Mouse (Mus musculus) embryonic stem cell, embryonic (primary cell): Measurements from ENCODE around the gene Rnpc3.
"Not testable (repeated sequence)": the region's sequence is repeated elsewhere in the genome, so short reads cannot be mapped to it uniquely, and the experiment has no call there.

Experiments
- CTCF ChIA-PET, 4 experiments: fragments of 300-600 bp in 2 of 4; fragments of 350-600 bp in 2 of 4; sonication (Branson Sonifier 250); formaldehyde crosslinking; loops; one replicate each; lab custom pipeline; 2022; ENCODE audit warnings: inconsistent platforms in 2 of 4; lab: Charles Lee
- POLR2A ChIA-PET, 4 experiments: fragments of 300-600 bp in 2 of 4; fragments of 350-600 bp in 2 of 4; sonication (Branson Sonifier 250); formaldehyde crosslinking; loops; one replicate each; lab custom pipeline; 2022; ENCODE audit warnings: antibody characterized with exemption in 4 of 4, inconsistent platforms in 1 of 4; lab: Charles Lee

Gene Rnpc3

DNA sequence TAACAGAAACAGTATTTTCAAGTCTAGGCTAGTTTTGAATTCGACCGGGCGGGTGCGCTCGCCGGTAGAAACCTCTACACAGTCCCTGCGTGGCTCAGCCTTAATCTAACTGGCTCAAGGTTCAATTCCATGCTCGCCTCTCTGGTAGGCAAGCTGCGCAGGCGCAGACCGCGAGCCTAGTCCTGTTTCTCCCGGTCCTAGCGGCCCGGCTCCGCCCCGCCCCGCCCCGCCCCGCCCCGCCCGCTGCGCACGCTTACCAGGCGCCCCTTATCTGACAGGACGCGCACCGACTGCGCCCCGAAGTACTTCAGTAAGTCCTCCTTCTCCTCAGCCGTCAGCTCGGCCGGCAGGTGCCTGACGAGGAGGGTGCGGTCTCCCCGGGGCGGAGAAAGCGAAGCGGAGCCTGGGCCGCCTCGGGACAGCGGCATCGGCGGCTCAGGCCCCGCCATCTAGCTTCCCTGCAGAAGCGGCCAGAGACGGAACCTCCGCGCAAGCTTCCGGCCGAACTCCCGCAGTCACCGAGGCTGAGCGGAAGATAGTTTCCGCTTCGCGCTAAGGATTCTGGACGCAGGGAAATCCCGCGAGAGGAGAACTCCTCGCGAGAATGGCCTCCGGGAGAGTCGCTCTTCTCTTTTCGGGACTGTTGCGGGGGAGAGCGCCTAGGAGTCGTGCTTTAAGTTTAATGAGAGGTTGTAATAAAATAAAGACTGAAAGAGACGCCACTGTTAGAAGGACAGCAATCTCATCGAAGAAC, at the start of gene Rnpc3:
Rnpc3 (minus strand) TSS at position 544 of the 754 bp plus-strand sequence.
- CTCF ChIA-PET: no interaction called here
- POLR2A ChIA-PET: interaction anchor here (0.6 to 1.5 kb wide), 24 partner anchors 9 to 1274 kb away, joined by 3 to 10 read pairs (median 4); no protein-coding TSS in a partner anchor

DNA sequence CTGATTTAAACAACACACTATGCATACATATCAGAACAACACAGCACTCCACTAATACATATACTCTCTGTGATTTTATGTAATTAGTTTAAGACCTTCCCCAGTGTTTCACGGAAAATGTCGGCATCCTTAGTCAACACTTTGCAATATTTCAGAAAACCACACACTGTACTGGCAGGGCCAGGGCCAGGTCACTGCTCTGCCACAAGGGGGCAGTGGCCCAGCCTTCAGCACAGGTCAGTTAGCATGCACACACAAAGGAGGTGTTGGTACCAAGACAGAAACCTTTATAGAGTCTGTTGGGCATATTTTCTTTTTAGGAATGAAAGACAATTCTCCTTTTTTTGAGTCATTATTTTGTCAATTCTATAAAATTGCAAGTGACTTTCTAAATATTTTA, 27.0 kb upstream of the Rnpc3 start:
- ChIA-PET POLR2A (no interaction called here), CTCF (interaction anchor here in 1 of 4 experiments (0.7 kb wide), 1 partner anchor 8 kb away, joined by 3 read pairs; no protein-coding TSS in a partner anchor)

DNA sequence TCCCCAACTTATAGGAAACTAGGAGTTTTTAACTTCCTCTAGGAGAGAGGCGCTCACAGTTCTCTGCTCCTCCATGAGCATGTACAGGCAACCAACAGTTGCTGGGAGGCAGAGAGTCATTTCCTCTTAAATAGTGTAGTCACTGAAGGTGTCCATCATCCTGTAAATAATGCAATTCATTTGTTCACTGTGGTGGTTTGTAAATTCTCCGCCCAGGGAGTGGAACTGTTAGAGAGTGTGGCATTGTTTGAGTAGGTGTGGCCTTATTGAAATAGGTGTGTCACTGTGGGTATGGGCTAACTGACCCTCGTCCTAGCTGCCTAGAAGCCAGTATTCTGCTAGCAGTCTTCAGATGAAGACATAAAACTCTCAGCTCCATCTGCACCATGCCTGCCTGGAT, 24.4 kb upstream of the Rnpc3 start:
- ChIA-PET CTCF (no interaction called here), POLR2A (interaction anchor here in 1 of 4 experiments (0.9 kb wide), 1 partner anchor 25 kb away, joined by 4 read pairs; the partner anchor contains the start of gene Rnpc3)

DNA sequence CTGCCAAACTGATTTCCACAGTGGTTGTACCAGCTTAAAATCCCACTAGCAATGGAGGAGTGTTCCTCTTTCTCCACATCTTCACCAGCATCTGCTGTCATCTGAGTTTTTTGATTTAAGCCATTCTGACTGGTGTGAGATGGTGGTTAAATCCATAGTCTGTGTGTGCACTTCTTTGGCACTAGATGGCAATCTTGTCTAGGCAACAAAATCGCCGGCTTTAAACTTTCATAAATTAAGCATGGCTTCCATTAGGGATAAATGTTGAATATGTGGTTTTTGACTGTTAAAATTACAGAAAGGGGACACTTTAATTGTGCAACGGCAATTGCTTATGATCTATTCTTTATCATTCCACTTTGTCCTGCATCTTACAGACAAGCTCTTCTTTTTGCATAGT, 21.4 kb upstream of the Rnpc3 start:
- POLR2A ChIA-PET: interaction anchor here in 1 of 4 experiments (1.7 kb wide), 1 partner anchor 22 kb away, joined by 3 read pairs; the partner anchor contains the start of gene Rnpc3
- CTCF ChIA-PET: not testable (repeated sequence)

DNA sequence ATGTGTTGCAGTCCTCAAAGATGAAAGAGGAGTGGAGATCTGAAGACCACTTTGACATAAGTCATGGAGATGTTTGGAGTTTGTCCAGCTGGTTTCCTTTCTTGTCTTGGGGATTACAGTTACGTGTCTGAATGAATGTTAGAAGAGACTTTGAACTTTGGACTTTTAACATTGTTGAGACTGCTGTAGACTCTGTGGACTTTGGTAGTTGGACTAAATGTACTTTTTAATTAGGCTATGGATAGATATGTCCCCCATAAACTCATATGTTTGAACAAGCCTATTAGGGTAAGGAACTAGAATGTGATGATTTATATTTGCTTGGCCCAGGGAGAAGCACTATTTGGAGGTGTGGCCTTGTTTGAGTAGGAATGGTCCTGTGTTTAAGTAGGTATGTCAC, 9.6 kb upstream of the Rnpc3 start:
- POLR2A ChIA-PET: interaction anchor here in 2 of 4 experiments (1.6 to 1.7 kb wide), 2 partner anchors 8 to 10 kb away, joined by 3 to 10 read pairs; partner anchors contain the start of gene Rnpc3 (in 1 of the 2)
- CTCF ChIA-PET: no interaction called here

DNA sequence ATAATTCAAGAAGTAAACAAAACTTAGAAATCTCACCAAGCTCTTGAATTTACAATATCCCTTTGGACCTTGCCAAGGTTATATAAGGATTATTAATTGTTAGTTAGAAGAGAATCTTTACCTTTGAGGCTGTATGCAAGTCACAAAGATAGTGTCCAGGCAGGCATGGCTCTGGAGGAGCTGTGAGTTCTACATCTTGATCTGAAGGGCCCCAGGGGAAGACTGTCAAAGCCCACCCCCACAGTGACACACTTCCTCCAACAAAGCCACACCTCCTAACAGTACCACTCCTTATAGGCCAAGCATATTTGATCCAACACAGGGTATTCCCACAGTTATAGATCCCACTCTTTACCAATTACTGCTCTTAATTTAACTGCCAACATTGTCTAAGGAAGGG, 4.3 kb upstream of the Rnpc3 start:
- ChIA-PET CTCF (no interaction called here), POLR2A (no interaction called here)

DNA sequence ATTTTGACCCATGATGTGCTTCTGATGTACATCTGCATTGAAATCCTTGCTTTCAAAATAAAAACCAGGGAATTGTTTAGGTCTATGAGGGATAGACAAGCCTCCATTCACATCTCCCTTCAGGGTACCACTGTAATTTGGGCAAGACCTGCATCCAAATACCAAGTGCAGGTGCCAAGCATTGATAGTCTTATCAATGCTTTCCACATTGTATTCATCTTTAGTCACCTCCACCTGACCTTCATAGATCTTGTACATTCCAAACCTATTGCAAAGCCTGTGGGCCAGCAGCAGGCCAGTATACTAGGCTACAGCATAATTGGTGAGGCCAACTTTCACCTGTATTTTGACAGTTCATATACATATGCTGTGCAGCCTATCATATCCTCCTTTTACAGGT, 1.7 kb upstream of the Rnpc3 start:
- ChIA-PET POLR2A (interaction anchor here in 1 of 4 experiments (0.6 kb wide), 1 partner anchor 256 kb away, joined by 3 read pairs; no protein-coding TSS in a partner anchor), CTCF (no interaction called here)

DNA sequence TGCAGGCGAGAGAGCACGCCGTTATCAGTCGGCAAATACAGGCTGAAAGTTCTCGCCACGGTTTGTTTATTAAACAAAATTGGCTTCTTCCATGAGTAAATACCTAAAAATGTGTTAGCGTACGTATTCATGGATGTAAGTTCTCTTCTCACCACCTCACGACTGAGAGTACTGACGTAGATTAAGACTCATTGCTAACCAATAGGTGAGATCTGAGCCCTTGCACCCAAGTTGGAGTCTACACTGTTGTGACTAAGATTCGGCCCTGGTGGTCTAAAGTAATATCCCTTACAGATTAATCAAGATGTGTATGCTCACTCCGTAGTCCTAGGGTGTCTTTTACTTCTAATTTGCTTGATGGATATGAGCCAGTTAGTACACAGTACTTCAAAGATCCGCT, 615 bp upstream of the Rnpc3 start:
- POLR2A ChIA-PET: interaction anchor here in 1 of 4 experiments (0.7 kb wide), 1 partner anchor 17 kb away, joined by 4 read pairs; no protein-coding TSS in a partner anchor
- CTCF ChIA-PET: no interaction called here

DNA sequence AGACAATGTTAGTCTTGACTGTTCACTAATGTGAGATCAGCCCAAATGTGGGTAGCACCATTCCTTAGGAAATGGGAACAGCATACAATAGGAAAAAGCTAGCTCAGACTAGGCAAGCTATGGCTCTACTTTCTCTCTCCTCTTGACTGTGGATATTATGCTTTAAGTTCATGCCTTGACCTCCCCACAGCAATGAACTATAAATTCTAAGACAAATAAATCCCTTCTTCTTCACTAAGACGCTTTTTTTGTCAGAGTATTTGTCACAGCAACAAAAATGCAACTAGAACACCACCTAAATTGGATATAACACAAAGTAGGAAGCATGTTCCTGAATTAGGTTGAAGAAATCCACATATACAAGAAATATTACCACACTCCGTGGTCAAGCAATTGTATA, 23.4 kb downstream of the Rnpc3 start, which contains the start of gene Amy1:
Amy1 (minus strand) TSS at position 101 of the 400 bp plus-strand sequence.
- CTCF ChIA-PET: no interaction called here
- POLR2A ChIA-PET: no interaction called here

DNA sequence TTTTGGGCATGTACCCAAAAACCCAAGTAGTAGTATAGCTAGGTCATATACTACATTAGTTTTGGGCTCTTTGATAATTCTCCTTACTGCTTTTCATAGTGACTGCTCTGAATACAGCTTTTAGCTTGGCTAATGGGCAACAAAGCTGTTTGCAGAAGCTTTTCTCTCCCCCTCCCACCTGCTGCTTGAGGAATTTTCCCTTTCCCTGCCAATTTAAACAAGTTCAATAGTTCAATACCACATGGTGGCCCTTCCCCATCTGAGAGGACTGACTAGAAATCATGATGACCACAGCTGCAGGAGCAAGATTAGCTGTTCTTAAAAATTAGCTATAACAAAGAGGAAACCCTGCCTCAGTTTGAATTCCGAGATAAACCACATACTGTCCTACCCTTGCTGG, 39.1 kb downstream of the Rnpc3 start:
- POLR2A ChIA-PET: interaction anchor here in 1 of 4 experiments (1.1 kb wide), 1 partner anchor 12 kb away, joined by 9 read pairs; no protein-coding TSS in a partner anchor
- CTCF ChIA-PET: no interaction called here

DNA sequence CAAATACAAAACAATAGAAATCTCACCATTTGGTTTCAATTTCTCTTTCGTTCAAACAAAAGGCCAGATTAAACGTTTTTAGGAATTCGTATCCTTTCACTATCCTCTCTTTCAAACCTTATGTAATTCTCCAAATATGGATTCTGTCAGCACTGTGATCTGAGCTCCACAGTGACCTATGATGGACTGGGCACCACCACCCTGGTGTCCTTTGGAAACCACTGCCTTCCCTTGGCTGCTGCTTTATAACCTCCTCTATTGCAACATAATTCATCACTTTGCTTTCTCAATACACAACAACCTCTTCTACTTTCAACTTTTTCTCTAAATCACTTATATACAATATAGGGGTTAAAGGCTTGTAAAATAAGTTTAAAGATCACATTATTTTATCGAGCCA, 55.4 kb downstream of the Rnpc3 start:
- ChIA-PET CTCF (no interaction called here), POLR2A (no interaction called here)

DNA sequence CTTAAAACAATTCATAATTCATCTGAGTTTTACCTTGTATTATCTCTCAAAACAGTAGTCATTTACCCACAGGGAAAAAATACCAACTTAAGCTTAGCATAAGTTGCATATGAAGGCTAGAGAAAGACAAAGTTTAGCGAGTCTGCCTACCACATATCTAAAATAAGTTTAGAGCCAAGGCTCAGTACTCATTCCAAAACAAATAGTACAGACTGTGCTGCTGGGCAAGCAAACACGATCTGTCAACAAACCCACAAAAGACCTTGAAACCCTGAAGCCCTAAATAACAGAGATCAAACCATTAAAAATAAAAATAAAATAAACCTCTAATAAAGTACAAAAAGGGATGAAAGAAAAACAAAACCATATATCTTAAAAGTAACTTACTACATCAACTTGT, 55.8 kb downstream of the Rnpc3 start:
- POLR2A ChIA-PET: no interaction called here
- CTCF ChIA-PET: no interaction called here

DNA sequence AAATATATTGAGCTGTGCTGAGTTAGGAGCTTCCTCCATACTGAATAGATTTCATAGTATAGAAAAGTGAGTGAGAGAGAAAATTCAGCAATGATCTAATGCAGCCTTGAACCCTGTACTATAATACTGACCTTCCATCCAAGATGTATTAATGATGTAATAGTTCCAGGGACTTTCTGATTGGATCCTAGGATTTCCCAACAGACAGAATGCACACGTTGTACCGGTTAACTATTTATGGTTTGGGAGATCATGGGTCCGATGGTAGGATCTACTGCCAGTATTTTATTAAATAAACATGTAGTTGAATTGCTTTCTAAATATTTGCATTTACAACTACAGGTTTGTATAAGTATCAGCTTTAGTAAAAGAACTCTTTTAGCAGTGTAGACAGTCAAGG, 57.8 kb downstream of the Rnpc3 start:
- ChIA-PET POLR2A (no interaction called here), CTCF (no interaction called here)
